Mouse (Mus musculus): ENCODE results near the gene Uba1.

- TF ChIP-seq EP300 (IDR thresholded peaks at IDR 0.05; ENCODE audit: low read depth) (no peak), CTCF (IDR thresholded peaks at IDR 0.05; ENCODE audit: low read depth) (no peak)
Measured at GRCm38 (mm10) chrX:20728681-20729080, 70.6 kb downstream of the Uba1 start.

Data from liver, postnatal 0 days (tissue).